Mouse (Mus musculus) erythroblast, adult 5-6 weeks (primary cell): ENCODE results near the gene Gabrr2. TPM values are rescaled to one million over a fixed set of nuclear protein-coding genes. Genes with fewer than 3 reads are reported as not detected.

Experiments
- total RNA-seq, 2 experiments: library from RNA; stranded (forward) in 1 of 2; stranded (reverse) in 1 of 2; fragments of 150-400 nt in 1 of 2; fragments of 200-764, 138-1000 nt in 1 of 2; gene quantifications; 2 replicates each; pipeline versions ENCODE4 v1.2.3 to v1.2.4; 2015 to 2017; ENCODE audit warnings: low replicate concordance in 2 of 2

Gabrr2 gene
- total RNA-seq, 2 experiments from 2014 or later, result not detected

Other genes with a start within 250 kb of the Gabrr2 start
- 0.77 TPM in 1 of 2 replicates, not detected in the other for gene Ankrd6, start 112.2 kb upstream of the Gabrr2 start, total RNA-seq (2015; ENCODE audit: low replicate concordance)
- gene Ankrd6, start 112.2 kb upstream of the Gabrr2 start, total RNA-seq (2017; ENCODE audit: low replicate concordance), result 0.42 and 0.77 TPM in 2 replicates
- 3.8 and 7.1 TPM in 2 replicates for gene Rragd, start 80.0 kb upstream of the Gabrr2 start, total RNA-seq (2015; ENCODE audit: low replicate concordance)
- gene Rragd, start 80.0 kb upstream of the Gabrr2 start, total RNA-seq (2017; ENCODE audit: low replicate concordance), result 10.0 and 19.5 TPM in 2 replicates
- 18.6 and 23.4 TPM in 2 replicates for gene Ube2j1, start 31.6 kb upstream of the Gabrr2 start, total RNA-seq (2015; ENCODE audit: low replicate concordance)
- gene Ube2j1, start 31.6 kb upstream of the Gabrr2 start, total RNA-seq (2017; ENCODE audit: low replicate concordance), result 15.5 and 28.6 TPM in 2 replicates
- not detected in 2 replicates for gene Gabrr1, start 69.5 kb downstream of the Gabrr2 start, total RNA-seq (2015; ENCODE audit: low replicate concordance)
- not detected in 2 replicates for gene Gabrr1, start 69.5 kb downstream of the Gabrr2 start, total RNA-seq (2017; ENCODE audit: low replicate concordance)
- gene Pm20d2, start 126.7 kb downstream of the Gabrr2 start, total RNA-seq (2015; ENCODE audit: low replicate concordance), result not detected in 2 replicates
- gene Pm20d2, start 126.7 kb downstream of the Gabrr2 start, total RNA-seq (2017; ENCODE audit: low replicate concordance), result 0.28 TPM in 1 of 2 replicates, not detected in the other
- gene Srsf12, start 146.0 kb downstream of the Gabrr2 start, total RNA-seq (2015; ENCODE audit: low replicate concordance), result not detected in 2 replicates
- 0.09 and 0.14 TPM in 2 replicates for gene Srsf12, start 146.0 kb downstream of the Gabrr2 start, total RNA-seq (2017; ENCODE audit: low replicate concordance)
- 234 and 244 TPM in 2 replicates for gene Pnrc1, start 227.2 kb downstream of the Gabrr2 start, total RNA-seq (2015; ENCODE audit: low replicate concordance)
- 215 and 244 TPM in 2 replicates for gene Pnrc1, start 227.2 kb downstream of the Gabrr2 start, total RNA-seq (2017; ENCODE audit: low replicate concordance)
- 55.8 and 61.3 TPM in 2 replicates for gene Rngtt, start 247.3 kb downstream of the Gabrr2 start, total RNA-seq (2015; ENCODE audit: low replicate concordance)
- gene Rngtt, start 247.3 kb downstream of the Gabrr2 start, total RNA-seq (2017; ENCODE audit: low replicate concordance), result 109 and 206 TPM in 2 replicates